Mouse (Mus musculus): ENCODE measurements around the gene Ggt1.

The Ggt1 gene

DNA sequence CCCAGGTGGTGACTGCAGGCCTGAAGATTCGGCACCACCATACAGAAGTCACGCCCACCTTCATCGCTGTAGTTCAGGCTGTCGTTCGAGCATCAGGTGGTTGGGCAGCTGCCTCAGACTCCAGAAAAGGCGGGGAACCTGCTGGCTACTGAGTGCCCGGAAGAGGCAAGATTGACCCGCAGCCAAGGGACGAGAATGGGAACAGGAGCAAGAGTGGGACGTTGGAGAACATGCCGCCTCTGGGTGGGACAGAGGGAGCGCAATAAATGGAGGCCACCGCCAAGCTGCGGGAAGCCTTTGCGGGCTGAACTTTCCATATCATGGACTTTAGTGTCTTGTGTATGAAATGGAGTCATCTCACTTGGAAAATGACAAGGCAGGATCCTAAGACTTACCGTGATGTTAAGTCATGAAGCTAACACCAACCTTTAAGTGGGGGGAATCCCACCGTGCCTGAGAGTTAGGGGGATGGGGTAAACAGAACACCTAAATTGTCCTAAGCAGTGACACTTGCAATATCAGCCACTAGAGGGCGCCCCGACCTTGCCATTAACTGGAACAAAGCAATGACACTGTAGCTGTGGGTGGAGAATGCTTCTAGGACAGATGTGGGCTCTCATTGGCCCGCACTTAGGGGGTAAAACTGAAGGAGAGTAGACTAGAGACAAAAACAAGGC, 24.6 kb downstream of the Ggt1 start:
- peak; percentile 92 for DNase-seq

GRCm38 (mm10) chr10:75586553-75586879, 25.1 kb downstream of the Ggt1 start:
- DNase-seq: no peak

GRCm38 (mm10) chr10:75587781-75588180, 26.4 kb downstream of the Ggt1 start:
- DNase-seq: no peak

DNA sequence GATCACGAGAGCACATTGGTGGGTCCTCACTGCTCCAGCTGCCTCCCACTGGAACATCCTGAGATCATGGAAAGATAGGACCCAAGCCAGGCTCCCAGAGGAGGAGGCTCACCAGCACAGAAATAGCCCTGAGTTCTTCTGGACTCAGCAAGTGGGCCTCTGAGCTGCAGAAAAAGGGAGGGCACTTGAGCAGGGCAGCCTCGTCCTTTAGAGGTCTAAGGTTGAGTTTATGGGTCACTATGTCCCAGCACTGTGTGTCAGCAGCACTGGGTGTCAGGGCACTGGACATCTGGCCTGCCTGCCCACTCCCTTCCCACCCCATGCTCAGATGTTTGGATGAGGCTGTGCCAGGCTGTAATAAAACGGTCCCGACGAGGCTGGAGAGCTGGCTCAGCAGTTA, 26.9 kb downstream of the Ggt1 start:
- DNase-seq: no peak

- DNase-seq: peak; percentile 32
Observed at GRCm38 (mm10) chr10:75589129-75589528, 27.7 kb downstream of the Ggt1 start, which contains the start of gene Ggt5. Gene Ggt5, plus strand, starts transcription at chr10:75589340.

DNA sequence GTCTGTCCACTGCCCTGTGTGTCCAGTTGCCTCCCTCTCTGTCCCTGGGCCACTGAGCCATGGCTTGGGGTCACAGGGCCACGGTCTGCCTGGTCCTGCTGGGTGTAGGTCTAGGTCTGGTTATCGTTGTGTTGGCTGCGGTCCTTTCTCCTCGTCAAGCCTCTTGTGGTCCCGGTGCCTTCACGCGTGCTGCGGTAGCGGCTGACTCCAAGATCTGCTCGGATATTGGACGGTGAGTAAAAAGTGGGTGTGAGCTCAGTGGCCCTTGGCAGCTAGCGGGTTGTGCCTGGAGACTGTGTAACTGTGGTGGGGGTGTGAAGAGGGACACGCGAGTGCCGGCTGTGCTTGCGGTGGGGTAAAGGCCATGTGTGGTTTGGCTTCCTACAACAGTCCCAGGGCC, 28.2 kb downstream of the Ggt1 start:
- peak; percentile 42 for DNase-seq

DNA sequence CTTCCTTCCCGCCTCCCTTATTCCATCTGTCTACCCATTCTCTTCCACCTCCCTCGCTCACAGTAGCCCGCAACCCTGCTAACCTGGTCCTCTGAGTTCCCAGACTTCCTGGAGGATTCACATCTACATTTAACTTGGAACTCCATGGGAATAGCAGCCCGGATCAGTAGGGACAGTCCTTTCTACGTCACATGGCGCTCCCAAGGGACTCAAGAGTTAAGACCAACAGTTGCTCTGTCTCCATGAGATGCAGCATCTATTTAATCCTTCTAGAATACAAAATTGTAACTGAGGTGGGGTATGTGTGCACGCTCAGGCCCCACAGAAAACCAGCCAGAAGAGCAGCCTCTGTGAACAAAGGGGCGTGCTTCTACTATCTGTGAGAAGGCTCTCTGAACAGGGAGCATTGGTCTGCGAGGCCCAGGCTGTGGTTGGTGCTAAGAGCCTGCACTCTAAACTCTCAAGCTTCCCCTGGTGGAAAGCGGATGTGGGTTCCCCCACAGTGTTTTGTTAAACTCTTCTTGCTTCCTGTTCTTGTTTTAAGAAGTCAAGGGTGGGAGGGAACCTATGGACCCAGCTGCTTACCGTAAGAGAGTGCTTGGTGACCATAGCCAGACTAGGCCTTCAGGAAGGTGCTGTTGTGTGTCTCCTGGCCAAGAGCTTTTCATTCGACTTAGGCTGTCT, 29.9 kb downstream of the Ggt1 start:
- DNase-seq: peak; percentile 90

DNA sequence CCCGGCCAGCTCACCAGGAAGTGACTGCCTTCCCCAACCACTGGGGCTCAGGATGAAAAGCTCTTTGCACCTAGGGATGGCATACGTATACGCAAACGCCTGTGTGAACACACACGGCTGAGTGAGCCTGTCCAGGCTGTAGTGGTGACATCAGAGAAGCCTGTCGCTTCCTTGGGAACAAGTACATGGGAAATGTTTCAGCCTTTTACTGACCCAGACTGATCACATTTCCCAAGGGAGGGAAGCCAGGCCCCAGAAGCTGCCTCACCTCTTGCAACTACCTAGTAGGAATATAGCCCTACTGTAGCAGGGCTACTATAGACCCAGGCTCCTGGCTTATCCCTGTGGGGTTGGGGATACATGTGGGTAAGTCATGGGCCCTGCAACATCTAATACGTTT, 31.2 kb downstream of the Ggt1 start:
- peak; percentile 29 for DNase-seq

- no peak for DNase-seq
Observed at GRCm38 (mm10) chr10:75595981-75596380, 34.6 kb downstream of the Ggt1 start.

- no peak for DNase-seq
Observed at GRCm38 (mm10) chr10:75600189-75600730, 38.9 kb downstream of the Ggt1 start.

GRCm38 (mm10) chr10:75605162-75605846, 43.9 kb downstream of the Ggt1 start:
- peak; percentile 39 for DNase-seq

GRCm38 (mm10) chr10:75607253-75607652, 45.8 kb downstream of the Ggt1 start:
- no peak for DNase-seq

GRCm38 (mm10) chr10:75608975-75609374, 47.6 kb downstream of the Ggt1 start:
- DNase-seq: no peak

DNA sequence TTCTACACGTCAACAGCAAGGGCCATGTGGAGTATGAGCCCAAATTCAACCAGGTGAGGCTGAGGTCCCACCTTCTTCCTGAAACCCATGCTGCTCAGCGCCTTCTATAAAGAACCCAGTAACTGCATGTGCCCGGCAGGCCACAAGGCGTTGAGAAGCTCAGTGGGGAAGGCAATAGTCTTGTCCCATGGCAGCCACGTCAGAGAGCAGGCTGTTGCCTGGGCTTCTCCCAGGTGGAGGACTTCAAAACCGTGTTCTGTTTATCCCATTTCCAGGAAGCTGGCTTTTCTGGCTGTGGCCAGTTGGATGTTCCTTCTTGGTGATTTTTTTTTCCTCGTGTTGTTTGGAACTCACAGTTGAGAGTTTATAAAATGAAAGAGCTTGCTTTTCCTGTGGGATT, 49.1 kb downstream of the Ggt1 start:
- no peak for DNase-seq

GRCm38 (mm10) chr10:75616044-75616443, 54.6 kb downstream of the Ggt1 start:
- no peak for DNase-seq

DNA sequence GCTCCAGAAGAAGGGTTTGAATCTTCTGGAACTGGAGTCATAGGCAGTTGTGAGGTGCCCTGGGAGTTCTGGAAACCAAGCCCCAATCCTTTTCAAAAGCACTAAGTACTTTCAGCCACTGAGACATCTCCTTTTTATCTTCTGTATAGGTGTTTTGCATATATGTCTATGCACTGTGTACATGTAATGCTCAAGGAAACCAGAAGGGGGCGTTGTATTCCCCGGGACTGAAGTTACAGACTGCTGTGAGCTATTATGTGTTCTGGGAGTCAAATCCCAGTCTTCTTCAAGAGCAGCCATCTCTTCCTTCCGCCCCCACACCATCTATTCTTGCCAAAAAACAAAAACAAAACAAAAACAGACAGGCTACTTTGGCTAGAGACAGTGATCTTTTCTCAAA, 59.4 kb downstream of the Ggt1 start:
- DNase-seq: no peak

GRCm38 (mm10) chr10:75625920-75626319, 64.5 kb downstream of the Ggt1 start:
- no peak for DNase-seq

- no peak for DNase-seq
Observed at GRCm38 (mm10) chr10:75626991-75627390, 65.6 kb downstream of the Ggt1 start.

DNA sequence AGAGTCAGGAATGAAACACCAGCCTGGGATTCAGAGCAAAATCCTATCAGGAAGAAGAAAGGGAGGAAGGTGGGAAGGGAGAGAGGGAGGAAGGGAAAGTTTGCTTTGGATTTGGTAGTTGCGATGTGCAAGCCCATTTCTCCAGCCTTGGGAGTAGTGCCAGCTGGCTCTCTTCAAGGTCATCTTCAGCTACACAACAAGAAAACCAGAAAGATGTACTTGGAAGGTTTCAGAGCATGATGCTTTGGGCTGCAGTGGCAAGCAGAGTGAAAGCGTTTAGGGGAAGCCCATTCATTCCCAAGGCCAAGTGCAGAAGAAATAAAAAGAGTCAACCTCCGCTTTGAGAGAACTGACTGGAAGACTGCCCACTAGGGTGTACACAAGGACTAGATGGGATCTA, 66.1 kb downstream of the Ggt1 start:
- DNase-seq: no peak

GRCm38 (mm10) chr10:75632633-75633032, 71.2 kb downstream of the Ggt1 start:
- no peak for DNase-seq

DNA sequence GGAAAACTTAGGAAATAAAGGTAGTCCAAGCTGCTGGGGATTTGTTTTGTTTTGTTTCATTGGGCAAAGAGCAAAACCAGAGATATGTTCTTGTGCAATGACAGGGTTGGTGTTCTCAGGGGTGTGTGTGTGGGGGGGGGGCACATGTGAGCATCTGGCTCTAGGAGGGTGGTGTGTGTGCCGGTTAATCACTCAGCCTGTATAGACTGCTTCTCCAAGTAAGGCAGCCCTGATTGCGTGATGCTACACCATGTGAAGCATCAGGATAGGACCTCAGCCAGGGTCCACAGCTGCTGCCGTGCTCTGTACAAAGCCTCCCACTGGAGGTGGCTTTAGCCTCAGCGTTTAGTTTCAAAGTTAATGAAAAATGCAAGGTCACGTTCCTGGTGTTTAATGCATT, 71.6 kb downstream of the Ggt1 start:
- no peak for DNase-seq

DNA sequence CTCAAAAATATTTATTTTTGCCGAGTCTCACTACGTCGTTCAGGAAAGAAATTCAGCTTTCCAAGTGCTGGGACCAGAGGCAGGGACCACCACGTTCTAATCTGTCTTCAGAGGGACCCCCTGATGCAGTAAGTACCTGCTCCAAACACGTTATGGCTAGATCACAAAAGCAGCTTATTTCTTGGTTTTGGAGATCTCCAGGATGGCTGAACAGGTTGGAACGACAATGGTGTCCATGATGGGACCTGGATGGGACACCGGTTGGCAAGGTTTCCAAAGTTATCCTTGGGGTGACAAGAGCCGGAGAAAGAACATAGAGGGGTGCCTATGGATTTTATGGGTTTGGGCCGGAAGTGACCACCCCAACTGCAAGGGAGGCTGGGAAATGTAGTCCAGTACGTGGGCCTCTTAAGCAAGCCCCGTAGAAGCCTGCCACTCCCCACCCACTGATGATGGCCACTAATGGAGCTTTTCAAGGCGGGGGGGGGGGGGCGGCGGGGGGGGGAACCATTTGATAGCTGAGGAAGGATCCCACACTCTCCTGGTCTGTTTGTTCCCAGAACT, 72.3 kb downstream of the Ggt1 start:
- DNase-seq: no peak

GRCm38 (mm10) chr10:75634610-75635009, 73.2 kb downstream of the Ggt1 start:
- no peak for DNase-seq

All from thymus, postnatal 25 days (tissue).